Comparison of ENCODE assay signal across 28 mouse cellular contexts in genomic region chr12:85215031-85215430, GRCm38 (mm10). TPM values are rescaled to one million over a fixed set of nuclear protein-coding genes. Genes with fewer than 3 reads are reported as not detected.
"Had no signal": no experiment of that assay in that cellular context is flagged by ENCODE, and none has a peak within 500 bp of the region (broad histone marks: within the 10 kb centered on the region; RNA-seq: fewer than 3 reads in every experiment).

No protein-coding gene starts in this region.

- H3K27me3 ChIP-seq: heart, embryonic 13.5 days; heart, embryonic 15.5 days; hindbrain, embryonic 13.5 days; hindbrain, embryonic 15.5 days; kidney, embryonic 15.5 days; limb, embryonic 12.5 days; liver, embryonic 13.5 days had no signal

- H3K27ac ChIP-seq: gastrocnemius, adult 2 months; heart, adult 2 months; heart, embryonic 13.5 days; heart, embryonic 15.5 days; hindbrain, embryonic 13.5 days; hindbrain, embryonic 15.5 days; hindbrain, postnatal 0 days; kidney, embryonic 15.5 days; kidney, postnatal 0 days; left cerebral cortex, adult 2 months; limb, embryonic 10.5 days; limb, embryonic 12.5 days; liver, embryonic 13.5 days had no signal

- H3K9ac ChIP-seq: heart, embryonic 13.5 days; heart, embryonic 15.5 days; hindbrain, embryonic 13.5 days; hindbrain, embryonic 15.5 days; kidney, embryonic 15.5 days; limb, embryonic 12.5 days; liver, embryonic 13.5 days had no signal

- DNase-seq: gastrocnemius, adult 2 months; gastrocnemius, postnatal 10 days; gastrocnemius, postnatal 25 days; heart, adult 2 months; heart, postnatal 14 days; heart, postnatal 36 days; kidney, adult 11 months; kidney, adult 2 months; kidney, adult 9 months; kidney, postnatal 14 days; kidney, postnatal 36 days; layer of hippocampus, adult 9-11 months; liver; liver, embryonic 13.5 days had no signal

- H3K4me2 ChIP-seq: heart, embryonic 11.5 days; heart, embryonic 13.5 days; heart, embryonic 15.5 days; hindbrain, embryonic 13.5 days; hindbrain, embryonic 15.5 days; kidney, embryonic 15.5 days; limb, embryonic 12.5 days; liver, embryonic 11.5 days; liver, embryonic 13.5 days had no signal

- H3K4me3 ChIP-seq: gastrocnemius, adult 2 months; heart, adult 2 months; heart, embryonic 13.5 days; heart, embryonic 15.5 days; hindbrain, embryonic 13.5 days; hindbrain, embryonic 15.5 days; kidney, embryonic 15.5 days; left cerebral cortex, adult 2 months; limb, embryonic 10.5 days; limb, embryonic 12.5 days; liver, embryonic 13.5 days had no signal

- ATAC-seq: hindbrain, postnatal 0 days; intestine, embryonic 16.5 days had no signal

- H3K36me3 ChIP-seq: heart, embryonic 13.5 days; heart, embryonic 15.5 days; hindbrain, embryonic 13.5 days; hindbrain, embryonic 15.5 days; kidney, embryonic 15.5 days; limb, embryonic 10.5 days; limb, embryonic 12.5 days; liver, embryonic 13.5 days had no signal

- H3K9me3 ChIP-seq: heart, embryonic 13.5 days; heart, embryonic 15.5 days; hindbrain, embryonic 13.5 days; hindbrain, embryonic 15.5 days; kidney, embryonic 15.5 days; limb, embryonic 10.5 days; limb, embryonic 12.5 days; liver, embryonic 13.5 days had no signal

RNA-seq across cellular contexts. Expression of gene Pgf, which starts 37.4 kb away (rescaled TPM):
- total RNA-seq: granulocyte monocyte progenitor cell, adult 5-6 weeks had no signal
